Mouse (Mus musculus) CH12.LX (cell line): Measurements from ENCODE around the gene Col9a1. TPM values are rescaled to one million over a fixed set of nuclear protein-coding genes. Genes with fewer than 3 reads are reported as not detected.
A peak's percentile ranks its signal among the peaks of the same experiment; 100 is the strongest.

Source experiments
- DNase-seq: peaks from one replicate; pipeline ENCODE4 v3.0.0-alpha.2; 2013; ENCODE audit errors: extremely low read depth
- H3K27ac ChIP-seq: 2 replicates; pipeline ENCODE4 v1.5.1; 2012; ENCODE audit warnings: low read depth, mild to moderate bottlenecking, control low read depth, moderate library complexity; ENCODE audit not compliant: insufficient read depth
- H3K27me3 ChIP-seq: replicated peaks from 2 replicates; pipeline ENCODE3; 2012; ENCODE audit warnings: inconsistent platforms
- H3K36me3 ChIP-seq, 2 experiments: replicated peaks in 1 of 2; 2 replicates each; pipeline versions ENCODE3 to v1.6.1; 2012; ENCODE audit warnings: inconsistent platforms in 1 of 2, low read length in 1 of 2, mild to moderate bottlenecking in 1 of 2, mixed read lengths in 1 of 2, moderate library complexity in 1 of 2; ENCODE audit not compliant: control insufficient read depth in 1 of 2, insufficient read depth in 1 of 2
- H3K4me1 ChIP-seq, 2 experiments: 2 replicates each; pipeline ENCODE4 v1.6.1; 2012; ENCODE audit warnings: inconsistent platforms in 1 of 2, moderate library complexity in 1 of 2; ENCODE audit not compliant: insufficient read depth in 2 of 2, control insufficient read depth in 1 of 2
- H3K4me2 ChIP-seq: 2 replicates; pipeline ENCODE4 v1.6.1; 2012; ENCODE audit warnings: low read depth, mild to moderate bottlenecking, control low read depth; ENCODE audit not compliant: poor library complexity, insufficient read depth, severe bottlenecking
- H3K4me3 ChIP-seq, 3 experiments: fragments of 150-350 bp in 1 of 3; sonication (generic) in 1 of 3; replicated peaks in 1 of 3; 2 replicates each; pipeline versions ENCODE3 to v1.5.1; 2011 to 2012; ENCODE audit warnings: low read depth in 2 of 3, low read length in 2 of 3, mild to moderate bottlenecking in 2 of 3, moderate library complexity in 2 of 3, control low read depth in 1 of 3, improper control_type of control experiment in 1 of 3, inconsistent platforms in 1 of 3, mixed read lengths in 1 of 3; ENCODE audit not compliant: poor library complexity in 1 of 3
- H3K79me2 ChIP-seq: replicated peaks from 2 replicates; pipeline ENCODE4 v1.6.1; 2012; ENCODE audit warnings: mild to moderate bottlenecking, moderate library complexity; ENCODE audit not compliant: control insufficient read depth, poor library complexity, insufficient read depth, severe bottlenecking; ENCODE audit errors: extremely low read depth
- H3K9ac ChIP-seq: 2 replicates; pipeline ENCODE4 v1.6.1; 2012; ENCODE audit warnings: low read depth, mild to moderate bottlenecking, control low read depth, moderate library complexity; ENCODE audit not compliant: insufficient read depth
- H3K9me3 ChIP-seq: replicated peaks from 2 replicates; pipeline ENCODE3; 2012; ENCODE audit warnings: low read length, inconsistent platforms, mixed read lengths
- EP300 ChIP-seq: IDR thresholded peaks from 2 replicates; pipeline ENCODE4 v1.6.1; 2011; ENCODE audit warnings: low read length, improper control_type of control experiment
- GABPA ChIP-seq: IDR thresholded peaks from 2 replicates; pipeline ENCODE4 v1.6.1; 2012; ENCODE audit warnings: low read depth, low read length, improper control_type of control experiment, inconsistent platforms; ENCODE audit not compliant: insufficient replicate concordance
- IRF4 ChIP-seq: IDR thresholded peaks from 2 replicates; pipeline ENCODE4 v1.6.1; 2014; ENCODE audit warnings: low read depth, mild to moderate bottlenecking, inconsistent platforms, low read length, improper control_type of control experiment
- JUN ChIP-seq: IDR thresholded peaks from 2 replicates; pipeline ENCODE4 v1.6.1; 2011; ENCODE audit warnings: low read depth, mild to moderate bottlenecking, low read length, improper control_type of control experiment, moderate library complexity; ENCODE audit not compliant: insufficient read depth
- MAFK ChIP-seq: IDR thresholded peaks from 2 replicates; pipeline ENCODE4 v1.6.1; 2011; ENCODE audit warnings: low read length, improper control_type of control experiment; ENCODE audit not compliant: insufficient replicate concordance
- PAX5 ChIP-seq: IDR thresholded peaks from 2 replicates; pipeline ENCODE4 v1.6.1; 2012; ENCODE audit warnings: low read length, inconsistent platforms, mixed read lengths
- POLR2A ChIP-seq: IDR thresholded peaks from 2 replicates; pipeline ENCODE4 v1.6.1; 2011; ENCODE audit warnings: low read depth, mild to moderate bottlenecking, improper control_type of control experiment, low read length
- RCOR1 ChIP-seq: conservative IDR thresholded peaks from 2 replicates; pipeline ENCODE4 v1.6.1; 2012; ENCODE audit warnings: low read depth, mild to moderate bottlenecking, inconsistent platforms, low read length, improper control_type of control experiment
- SIN3A ChIP-seq: IDR thresholded peaks from 2 replicates; pipeline ENCODE4 v1.6.1; 2012; ENCODE audit warnings: low read length, improper control_type of control experiment, inconsistent platforms
- SMC3 ChIP-seq: IDR thresholded peaks from 2 replicates; pipeline ENCODE4 v1.6.1; 2011; ENCODE audit warnings: low read depth, low read length, improper control_type of control experiment
- ZMIZ1 ChIP-seq: IDR thresholded peaks from 2 replicates; pipeline ENCODE4 v1.6.1; 2012; ENCODE audit warnings: low read depth, mild to moderate bottlenecking, inconsistent platforms, low read length, improper control_type of control experiment
- ZNF384 ChIP-seq: IDR thresholded peaks from 2 replicates; pipeline ENCODE4 v1.6.1; 2012; ENCODE audit warnings: low read depth, low read length, improper control_type of control experiment, inconsistent platforms
- dilution Hi-C: fragments of 300-500 bp; cut with MboI; formaldehyde crosslinking; loops from 2 replicates; pipeline ENCODE4 v1.14.3; 2020; ENCODE audit warnings: low sequenced_read_pairs; ENCODE audit not compliant: extremely low pct_unique_long_range_greater_than_20kb, extremely low pct_ligation_motif_present
- in situ Hi-C: fragments of 300-500 bp; cut with MboI; formaldehyde crosslinking; loops from 3 replicates; pipeline ENCODE4 v1.14.3; 2019; ENCODE audit warnings: low sequenced_read_pairs, low pct_ligation_motif_present, low pct_unique_long_range_greater_than_20kb, mixed read lengths
- polyA plus RNA-seq: library from polyadenylated mRNA; unstranded; fragments of >175 nt; gene quantifications from 2 replicates; pipeline ENCODE4 v1.2.1, GENCODE M21; 2012; ENCODE audit warnings: low read depth; ENCODE audit not compliant: insufficient read length
- total RNA-seq, 2 experiments: library from RNA; depleted of rRNA; stranded (reverse); fragments of 300-350 nt in 1 of 2; fragments of >200 nt in 1 of 2; gene quantifications; 2 replicates each; pipeline ENCODE4 v1.2.3; 2012 to 2014

The Col9a1 gene
- total and polyA plus RNA-seq, 3 experiments, result not detected

DNA sequence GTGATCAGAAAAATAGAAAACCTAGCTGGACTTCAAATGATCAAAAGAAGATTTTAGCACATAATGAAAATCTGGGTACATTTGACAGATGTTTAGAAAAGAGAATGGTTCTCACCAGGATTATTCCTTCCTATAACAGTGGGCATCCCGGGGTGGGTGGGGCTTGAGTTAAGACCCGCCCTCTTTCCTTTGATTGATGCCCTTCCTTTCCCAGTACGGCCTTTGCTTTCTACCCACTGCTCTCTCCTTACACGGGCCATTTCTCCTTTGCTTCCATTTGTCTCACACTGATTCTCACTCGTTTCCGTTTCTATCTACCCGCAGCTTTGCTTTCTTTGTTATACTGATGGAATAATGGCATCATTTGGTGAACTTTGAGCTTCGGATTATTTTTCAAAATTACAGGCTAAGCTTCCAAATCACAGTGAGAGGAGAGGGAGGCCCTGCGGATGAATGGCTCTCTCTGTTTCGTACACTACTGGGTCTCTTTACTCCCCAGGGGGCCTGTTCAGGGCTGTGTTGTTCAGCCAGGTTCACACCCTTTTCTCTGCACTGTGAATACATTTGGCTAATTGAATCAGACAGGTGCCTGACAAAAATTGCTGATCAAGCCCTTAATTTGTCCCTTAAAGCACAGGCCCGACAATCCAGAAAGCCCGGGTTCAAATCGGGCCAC, 68.4 kb downstream of the Col9a1 start:
- Histone ChIP-seq H3K4me1 (peaks cover 0 to 11% of the 10 kb centered on the region in 2 experiments; a peak in 2 of 4 replicates), H3K4me3 (no peak overlapping the region), H3K79me2 (no peaks in the 10 kb centered on the region), H3K4me2 (peak overlapping the region; percentile 5; the same call in 1 of the 2 replicates), H3K27ac (no peak overlapping the region), H3K9me3 (no peaks in the 10 kb centered on the region), H3K36me3 (no peaks in the 10 kb centered on the region), H3K27me3 (no peaks in the 10 kb centered on the region), H3K9ac (no peak overlapping the region)
- DNase-seq, result no peak
- TF ChIP-seq POLR2A (no peak), ZMIZ1 (no peak), JUN (no peak), GABPA (no peak), MAFK (no peak), RCOR1 (no peak), ZNF384 (no peak)
- dilution Hi-C loops (no loop called here), in situ Hi-C loops (no loop called here)

DNA sequence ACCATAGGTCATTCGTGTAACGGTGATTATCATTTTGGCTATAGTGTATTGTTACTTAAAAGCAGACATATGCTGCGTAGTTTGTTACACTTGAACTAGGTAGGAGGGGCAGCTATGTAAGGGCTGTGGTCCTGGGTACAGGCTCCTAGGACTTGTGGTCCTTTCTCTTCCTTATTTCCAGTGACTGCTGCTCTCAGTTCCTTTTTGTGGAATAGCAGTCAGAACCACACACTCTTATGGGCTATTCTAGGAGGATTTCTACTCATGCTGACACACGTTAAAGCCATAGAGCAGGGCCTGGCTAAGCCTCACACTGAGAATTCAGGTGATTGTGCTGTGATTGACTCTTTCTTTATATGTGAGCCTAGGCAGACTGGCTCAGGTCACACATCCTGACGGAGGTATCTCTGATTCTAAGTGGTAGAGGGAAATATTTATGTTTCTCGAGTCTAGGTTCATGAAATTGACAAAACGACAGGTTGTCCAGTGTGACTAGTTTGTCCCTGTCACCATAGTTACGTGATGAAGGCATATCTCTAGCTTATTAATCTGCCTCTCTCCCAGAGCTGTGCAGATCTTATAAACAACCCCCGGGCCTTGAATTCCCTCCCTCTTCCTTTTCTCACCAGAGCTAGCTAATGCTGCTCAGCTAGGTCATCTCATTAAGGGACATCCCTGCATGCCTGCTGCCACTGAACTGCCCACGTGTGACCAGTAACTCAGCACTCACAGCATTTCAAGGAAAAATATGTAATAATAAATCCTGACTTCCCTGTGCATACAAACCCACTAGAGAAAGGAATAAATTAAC, 71.1 kb downstream of the Col9a1 start:
- H3K4me3 ChIP-seq, result no peak overlapping the region
- no peaks in the 10 kb centered on the region for H3K9me3 ChIP-seq
- DNase-seq, result peak; percentile 18
- in situ Hi-C loops (no loop called here), dilution Hi-C loops (no loop called here)
- no peak overlapping the region for H3K9ac ChIP-seq
- H3K4me2 ChIP-seq, result peak overlapping the region; percentile 18; the same call in 1 of the 2 replicates
- no peak for TF ChIP-seq SIN3A
- TF ChIP-seq PAX5, result no peak
- peak; percentile 67 for TF ChIP-seq EP300
- TF ChIP-seq MAFK, result no peak
- no peak for TF ChIP-seq SMC3
- TF ChIP-seq IRF4, result peak; percentile 38; the same call in 1 of the 2 replicates
- no peak overlapping the region for H3K27ac ChIP-seq
- no peaks in the 10 kb centered on the region for H3K36me3 ChIP-seq
- no peaks in the 10 kb centered on the region for H3K27me3 ChIP-seq
- H3K4me1 ChIP-seq, result peaks cover 0 to 11% of the 10 kb centered on the region in 2 experiments; a peak in 2 of 4 replicates
- H3K79me2 ChIP-seq, result no peaks in the 10 kb centered on the region
